Comparison of ENCODE assay signal across 8 mouse cellular contexts in genomic region chr14:56776571-56777238, GRCm38 (mm10). TPM values are rescaled to one million over a fixed set of nuclear protein-coding genes. Genes with fewer than 3 reads are reported as not detected.
DNase-seq lines count a peak whose midpoint lies in the region; ATAC-seq lines count a peak whose summit lies in the region.

No protein-coding gene starts in this region.

- DNase-seq in heart, postnatal 4 days, result no peak
- peak; percentile 38 for DNase-seq in ES-CJ7 (ENCODE audit: low read depth, low spot score)
- no peak for DNase-seq in forebrain, embryonic 14.5 days (ENCODE audit: low spot score)
- peak; percentile 40 for DNase-seq in thymus, postnatal 10 days (ENCODE audit: low spot score in 2 of 2)
- DNase-seq in layer of hippocampus, postnatal 25 days (ENCODE audit: extremely low spot score in 1 of 2, low spot score in 1 of 2), result no peak
- DNase-seq in right cerebral cortex, postnatal 10 days (ENCODE audit: low spot score in 2 of 2), result no peak

- ATAC-seq in heart, embryonic 12.5 days (ENCODE audit: insufficient number of reproducible peaks, low FRiP score), result no peak
- no peak for ATAC-seq in forebrain, embryonic 14.5 days
- no peak for ATAC-seq in liver, embryonic 15.5 days (ENCODE audit: insufficient read depth)

- H3K27ac ChIP-seq in heart, embryonic 12.5 days (ENCODE audit: poor library complexity, severe bottlenecking), result no peak overlapping the region
- no peak overlapping the region for H3K27ac ChIP-seq in forebrain, embryonic 14.5 days (ENCODE audit: low read depth, low read length)
- H3K27ac ChIP-seq in liver, embryonic 15.5 days (replicated peaks), result peak overlapping the region; percentile 93; the same call in 1 of the 2 replicates

- no peaks in the 10 kb centered on the region for H3K9me3 ChIP-seq in heart, embryonic 12.5 days (replicated peaks)
- no peaks in the 10 kb centered on the region for H3K9me3 ChIP-seq in forebrain, embryonic 14.5 days (replicated peaks; ENCODE audit: control insufficient read depth, low read length)
- H3K9me3 ChIP-seq in liver, embryonic 15.5 days (replicated peaks), result no peaks in the 10 kb centered on the region

- H3K36me3 ChIP-seq in heart, embryonic 12.5 days, result peaks cover 6% of the 10 kb centered on the region
- H3K36me3 ChIP-seq in forebrain, embryonic 14.5 days (ENCODE audit: control insufficient read depth, insufficient read depth, low read length), result peaks cover 5% of the 10 kb centered on the region
- H3K36me3 ChIP-seq in liver, embryonic 15.5 days (replicated peaks), result peaks cover 16% of the 10 kb centered on the region

- H3K4me3 ChIP-seq in heart, embryonic 12.5 days, result peak overlapping the region; percentile 89
- peak overlapping the region; percentile 92 for H3K4me3 ChIP-seq in forebrain, embryonic 14.5 days (ENCODE audit: low read depth, low read length)
- H3K4me3 ChIP-seq in liver, embryonic 15.5 days (replicated peaks), result peak overlapping the region; percentile 86

- peak overlapping the region; percentile 92 for H3K9ac ChIP-seq in heart, embryonic 12.5 days
- peak overlapping the region; percentile 89 for H3K9ac ChIP-seq in forebrain, embryonic 14.5 days (ENCODE audit: low read length)
- H3K9ac ChIP-seq in liver, embryonic 15.5 days, result peak overlapping the region; percentile 97

- no peaks in the 10 kb centered on the region for H3K27me3 ChIP-seq in heart, embryonic 12.5 days (replicated peaks)
- no peaks in the 10 kb centered on the region for H3K27me3 ChIP-seq in forebrain, embryonic 14.5 days (replicated peaks; ENCODE audit: control insufficient read depth, insufficient read depth, low read length)
- H3K27me3 ChIP-seq in liver, embryonic 15.5 days, result no peaks in the 10 kb centered on the region

- WGBS in heart, embryonic 12.5 days, result 22% methylated on average over 11 of the region's 11 CpGs
- WGBS in forebrain, embryonic 14.5 days, result 37% methylated on average over 11 of the region's 11 CpGs
- 12% methylated on average over 11 of the region's 11 CpGs for WGBS in liver, embryonic 15.5 days (ENCODE audit: insufficient replicate concordance)

- peaks cover 16% of the 10 kb centered on the region for H3K4me1 ChIP-seq in heart, embryonic 12.5 days (replicated peaks)
- H3K4me1 ChIP-seq in forebrain, embryonic 14.5 days (ENCODE audit: control insufficient read depth, insufficient read depth, low read length), result peaks cover 17% of the 10 kb centered on the region
- peaks cover 50% of the 10 kb centered on the region for H3K4me1 ChIP-seq in liver, embryonic 15.5 days (replicated peaks)

- peak overlapping the region; percentile 89 for H3K4me2 ChIP-seq in heart, embryonic 12.5 days
- peak overlapping the region; percentile 70 for H3K4me2 ChIP-seq in forebrain, embryonic 14.5 days (ENCODE audit: low read length)
- peak overlapping the region; percentile 73 for H3K4me2 ChIP-seq in liver, embryonic 15.5 days

RNA-seq across cellular contexts. Expression of gene Pspc1, which starts 1.4 kb away (rescaled TPM):
- 29.5 and 37.9 TPM in 2 replicates for polyA plus RNA-seq in heart, embryonic 12.5 days (2016; fragmentation: Nextera tagmentation; extraction: Ambion mirVana)
- 10 to 100 TPM; 34.3 to 41.7 TPM for total RNA-seq in heart, postnatal 4 days (2021)
- polyA plus RNA-seq in forebrain, embryonic 14.5 days (2014; fragmentation: Nextera tagmentation; extraction: Ambion mirVana), result 43.5 and 45.8 TPM in 2 replicates
- polyA plus RNA-seq in liver, embryonic 15.5 days (2015; fragmentation: Nextera tagmentation; extraction: Ambion mirVana), result 7.9 and 9.6 TPM in 2 replicates
- total RNA-seq in layer of hippocampus, postnatal 25 days (2021), result 10 to 100 TPM; 51.2 to 55.6 TPM

RNA-seq across cellular contexts. Expression of gene Zmym5, which starts 34.8 kb away (rescaled TPM):
- 19.1 and 21.7 TPM in 2 replicates for polyA plus RNA-seq in heart, embryonic 12.5 days (2016; fragmentation: Nextera tagmentation; extraction: Ambion mirVana)
- total RNA-seq in heart, postnatal 4 days (2021), result 10 to 100 TPM; 22.5 to 24.7 TPM
- polyA plus RNA-seq in forebrain, embryonic 14.5 days (2014; fragmentation: Nextera tagmentation; extraction: Ambion mirVana), result 24.1 and 25.7 TPM in 2 replicates
- 7.8 and 8.0 TPM in 2 replicates for polyA plus RNA-seq in liver, embryonic 15.5 days (2015; fragmentation: Nextera tagmentation; extraction: Ambion mirVana)
- 10 to 100 TPM; 24.9 to 29.2 TPM for total RNA-seq in layer of hippocampus, postnatal 25 days (2021)

Comparison
In these comparisons a context has a peak if more than half of its experiments do, and no peak if none do; other contexts are left out.
1. DNase-seq: peak in ES-CJ7 (single experiment) and thymus, postnatal 10 days (2 of 2); none in heart, postnatal 4 days (single experiment), forebrain, embryonic 14.5 days (single experiment), layer of hippocampus, postnatal 25 days (0 of 2) and right cerebral cortex, postnatal 10 days (0 of 2).
2. Peak in every context shown above with its lines, with median percentiles within 50 percentile points of each other: H3K4me2 ChIP-seq, H3K4me3 ChIP-seq and H3K9ac ChIP-seq.